Mouse (Mus musculus) E14TG2a.4 (cell line): Measurements from ENCODE around the gene Kbtbd2.

ENCODE experiments used
- CTCF ChIP-seq: conservative IDR thresholded peaks from 2 replicates; pipeline ENCODE4 v1.5.1; 2014; ENCODE audit warnings: low read length
- NANOG ChIP-seq: IDR thresholded peaks from 2 replicates; pipeline ENCODE4 v1.6.1; 2014; ENCODE audit warnings: borderline replicate concordance, low read length, mixed read lengths

GRCm38 (mm10) chr6:56765265-56765664 is 32.3 kb downstream of the Kbtbd2 start:
- TF ChIP-seq CTCF, result no peak
- no peak for TF ChIP-seq NANOG
